Mouse (Mus musculus) kidney, embryonic 16.5 days (tissue): Measurements from ENCODE around the gene B4galt1. TPM values are rescaled to one million over a fixed set of nuclear protein-coding genes. Genes with fewer than 3 reads are reported as not detected.

Experiments
- ATAC-seq: fragments of 200-750 bp; cut with Nextera tagmentation; 2 replicates; pipeline ENCODE4 v1.8.0; 2017; ENCODE audit warnings: moderate TSS enrichment; ENCODE audit not compliant: low FRiP score, low TSS enrichment
- H3K27ac ChIP-seq: fragments of 300-500 bp; sonication (generic); 2 replicates; pipeline ENCODE4 v1.5.1; 2014; ENCODE audit warnings: low read length
- H3K27me3 ChIP-seq: fragments of 300-500 bp; sonication (generic); 2 replicates; pipeline ENCODE4 v1.6.1; 2014; ENCODE audit warnings: low read length, control low read depth, mixed read lengths; ENCODE audit not compliant: insufficient read depth
- H3K36me3 ChIP-seq: fragments of 300-500 bp; sonication (generic); 2 replicates; pipeline ENCODE4 v1.6.1; 2014; ENCODE audit warnings: low read length, control low read depth, mixed read lengths; ENCODE audit not compliant: insufficient read depth
- H3K4me1 ChIP-seq: fragments of 300-500 bp; sonication (generic); 2 replicates; pipeline ENCODE4 v1.6.1; 2014; ENCODE audit warnings: low read length, control low read depth, mixed read lengths; ENCODE audit not compliant: insufficient read depth
- H3K4me2 ChIP-seq: fragments of 300-500 bp; sonication (generic); replicated peaks from 2 replicates; pipeline ENCODE4 v1.6.1; 2014; ENCODE audit warnings: low read depth, low read length
- H3K4me3 ChIP-seq: fragments of 300-500 bp; sonication (generic); 2 replicates; pipeline ENCODE4 v1.5.1; 2014; ENCODE audit warnings: mild to moderate bottlenecking, low read length
- H3K9ac ChIP-seq: fragments of 300-500 bp; sonication (generic); replicated peaks from 2 replicates; pipeline ENCODE4 v1.6.1; 2014; ENCODE audit warnings: low read length
- H3K9me3 ChIP-seq: fragments of 300-500 bp; sonication (generic); 2 replicates; pipeline ENCODE4 v1.6.1; 2016; ENCODE audit warnings: low read length, control low read depth
- WGBS: fragments of 180-500 bp; shearing (Covaris S2); extraction: QIAGEN DNeasy Blood & Tissue Kit; methylation state at CpG from one replicate; pipeline ENCODE4 v1.1.7; 2014; 5-methylcytosine and 5-hydroxymethylcytosine counted together
- polyA plus RNA-seq: library from polyadenylated mRNA; unstranded; fragments of >200 nt; fragmentation: Nextera tagmentation; extraction: Ambion mirVana; gene quantifications from 2 replicates; pipeline ENCODE4 v1.2.1, GENCODE M21; 2015

Gene B4galt1
- polyA plus RNA-seq, 1 experiment from 2014 or later = 47.5 TPM

- H3K4me1 ChIP-seq = no peaks in the 10 kb centered on the region
- H3K4me2 ChIP-seq = no peak overlapping the region
- ATAC-seq = no peak
- no peak overlapping the region for H3K27ac ChIP-seq
- 0 out of 2 replicates have a peak, but pooled peaks cover 4% of the 10 kb centered on the region for H3K36me3 ChIP-seq
- H3K4me3 ChIP-seq = no peak overlapping the region
- 82% methylated on average over 3 of the region's 3 CpGs for WGBS
- peaks cover 3% of the 10 kb centered on the region; the same call in 1 of the 2 replicates for H3K9me3 ChIP-seq
- no peaks in the 10 kb centered on the region for H3K27me3 ChIP-seq
- H3K9ac ChIP-seq = no peak overlapping the region
Observed at GRCm38 (mm10) chr4:40795761-40796160, 58.0 kb downstream of the B4galt1 start.

DNA sequence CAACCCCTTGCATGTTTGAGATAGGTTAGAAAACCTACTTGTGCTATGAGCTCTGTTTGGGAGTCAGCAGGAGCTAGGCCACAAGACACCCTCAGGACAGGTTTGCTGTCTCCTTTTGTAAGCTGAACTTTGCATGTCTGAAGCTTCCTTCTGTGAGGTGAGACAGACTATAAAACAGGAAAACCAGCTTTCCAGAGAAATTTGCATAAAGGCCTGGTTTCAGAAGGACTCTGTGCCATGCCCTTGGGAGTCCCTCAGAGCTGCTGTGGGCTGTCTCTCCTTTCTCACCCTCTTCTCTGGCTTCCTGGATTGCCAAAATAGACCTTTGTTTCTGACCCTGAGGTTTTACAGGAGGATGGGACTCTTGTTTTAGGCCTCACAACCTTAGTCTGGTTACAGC lies 59.5 kb downstream of the B4galt1 start:
- no peak for ATAC-seq
- Histone ChIP-seq H3K9ac (no peak overlapping the region), H3K27me3 (no peaks in the 10 kb centered on the region), H3K4me3 (no peak overlapping the region), H3K9me3 (peaks cover 3% of the 10 kb centered on the region; the same call in 1 of the 2 replicates), H3K4me2 (no peak overlapping the region), H3K4me1 (no peaks in the 10 kb centered on the region), H3K36me3 (0 out of 2 replicates have a peak, but pooled peaks cover 4% of the 10 kb centered on the region), H3K27ac (no peak overlapping the region)

DNA sequence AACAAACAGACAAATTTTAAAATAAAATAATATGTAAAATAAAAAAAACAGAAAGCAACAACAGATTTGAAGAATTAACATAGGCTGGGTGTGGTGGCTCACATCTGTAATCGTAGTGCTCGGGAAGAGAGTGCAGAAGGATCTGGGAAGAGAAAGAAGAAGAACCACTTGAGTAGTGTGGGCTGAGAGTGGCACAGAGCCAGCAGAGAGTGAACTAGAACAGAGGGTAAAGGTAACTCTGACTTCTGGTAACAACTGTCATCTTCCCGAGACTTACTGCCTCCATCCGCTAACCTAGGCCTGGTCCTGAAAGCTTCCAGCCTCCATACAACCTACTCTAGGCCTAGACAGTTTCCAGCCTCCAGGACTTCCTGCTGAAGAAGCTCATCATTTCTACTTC lies 62.6 kb downstream of the B4galt1 start:
- Histone ChIP-seq H3K4me2 (no peak overlapping the region), H3K27me3 (no peaks in the 10 kb centered on the region), H3K9me3 (peaks cover 3% of the 10 kb centered on the region; the same call in 1 of the 2 replicates), H3K27ac (no peak overlapping the region), H3K4me3 (no peak overlapping the region), H3K36me3 (no peaks in the 10 kb centered on the region), H3K9ac (no peak overlapping the region), H3K4me1 (no peaks in the 10 kb centered on the region)
- 85% methylated on average over 4 of the region's 4 CpGs for WGBS
- no peak for ATAC-seq

GRCm38 (mm10) chr4:40786578-40786977 lies 67.2 kb downstream of the B4galt1 start:
- Histone ChIP-seq H3K4me1 (peaks cover 8% of the 10 kb centered on the region), H3K9me3 (no peaks in the 10 kb centered on the region), H3K27me3 (no peaks in the 10 kb centered on the region), H3K9ac (no peak overlapping the region), H3K4me3 (no peak overlapping the region), H3K36me3 (no peaks in the 10 kb centered on the region), H3K27ac (no peak overlapping the region), H3K4me2 (no peak overlapping the region)
- 88% methylated on average over 4 of the region's 4 CpGs for WGBS
- no peak for ATAC-seq

GRCm38 (mm10) chr4:40785620-40786166 lies 68.1 kb downstream of the B4galt1 start:
- Histone ChIP-seq H3K4me1 (peaks cover 17% of the 10 kb centered on the region), H3K27ac (no peak overlapping the region), H3K9me3 (no peaks in the 10 kb centered on the region), H3K9ac (no peak overlapping the region), H3K4me2 (no peak overlapping the region), H3K4me3 (no peak overlapping the region), H3K36me3 (no peaks in the 10 kb centered on the region), H3K27me3 (no peaks in the 10 kb centered on the region)
- WGBS = 76% methylated on average over 9 of the region's 9 CpGs
- ATAC-seq = no peak

GRCm38 (mm10) chr4:40784556-40785169 lies 69.1 kb downstream of the B4galt1 start:
- H3K4me2 ChIP-seq = no peak overlapping the region
- H3K27me3 ChIP-seq = no peaks in the 10 kb centered on the region
- H3K27ac ChIP-seq = no peak overlapping the region
- no peak for ATAC-seq
- 62% methylated on average over 10 of the region's 10 CpGs for WGBS
- no peak overlapping the region for H3K9ac ChIP-seq
- H3K4me1 ChIP-seq = peaks cover 17% of the 10 kb centered on the region
- no peak overlapping the region for H3K4me3 ChIP-seq
- no peaks in the 10 kb centered on the region for H3K9me3 ChIP-seq
- no peaks in the 10 kb centered on the region for H3K36me3 ChIP-seq

DNA sequence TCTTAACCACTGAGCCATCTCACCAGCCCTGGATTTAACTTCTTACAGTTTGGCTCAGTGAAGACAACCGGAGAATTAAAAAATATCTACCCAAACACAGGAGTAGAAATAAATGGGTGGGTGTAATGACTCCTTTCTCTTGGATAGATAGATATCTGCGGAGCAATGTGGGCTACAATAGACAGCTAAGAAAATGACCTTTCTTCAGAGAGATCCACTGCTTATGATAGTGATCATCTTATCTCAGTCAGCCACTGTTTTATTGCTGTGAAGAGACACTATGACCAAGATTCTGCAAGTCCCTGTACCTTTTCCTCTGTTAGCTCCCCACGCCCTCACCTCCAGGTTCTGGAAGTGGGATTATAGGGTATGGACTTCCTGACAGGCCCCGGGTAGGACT lies 70.8 kb downstream of the B4galt1 start:
- no peak for ATAC-seq
- Histone ChIP-seq H3K4me2 (no peak overlapping the region), H3K4me1 (peaks cover 21% of the 10 kb centered on the region), H3K27me3 (no peaks in the 10 kb centered on the region), H3K4me3 (no peak overlapping the region), H3K27ac (no peak overlapping the region), H3K36me3 (no peaks in the 10 kb centered on the region), H3K9ac (no peak overlapping the region), H3K9me3 (no peaks in the 10 kb centered on the region)
- WGBS = 88% methylated on average over 4 of the region's 4 CpGs

GRCm38 (mm10) chr4:40781797-40782495 lies 71.9 kb downstream of the B4galt1 start:
- 21% methylated on average over 8 of the region's 8 CpGs for WGBS
- no peak overlapping the region for H3K4me3 ChIP-seq
- H3K27ac ChIP-seq = 0 out of 2 replicates have a peak overlapping the region, but pooled peaks have one; percentile 29
- H3K4me2 ChIP-seq = no peak overlapping the region
- no peak for ATAC-seq
- H3K27me3 ChIP-seq = no peaks in the 10 kb centered on the region
- H3K9me3 ChIP-seq = no peaks in the 10 kb centered on the region
- H3K36me3 ChIP-seq = no peaks in the 10 kb centered on the region
- peaks cover 29% of the 10 kb centered on the region for H3K4me1 ChIP-seq
- H3K9ac ChIP-seq = no peak overlapping the region; the same call in 1 of the 2 replicates

GRCm38 (mm10) chr4:40781143-40781542 lies 72.7 kb downstream of the B4galt1 start:
- 10% methylated on average over 3 of the region's 3 CpGs for WGBS
- Histone ChIP-seq H3K9me3 (no peaks in the 10 kb centered on the region), H3K27me3 (no peaks in the 10 kb centered on the region), H3K4me2 (no peak overlapping the region), H3K4me3 (no peak overlapping the region), H3K36me3 (no peaks in the 10 kb centered on the region), H3K4me1 (peaks cover 31% of the 10 kb centered on the region), H3K27ac (no peak overlapping the region), H3K9ac (0 out of 2 replicates have a peak overlapping the region, but pooled peaks have one; percentile 0)
- no peak for ATAC-seq

DNA sequence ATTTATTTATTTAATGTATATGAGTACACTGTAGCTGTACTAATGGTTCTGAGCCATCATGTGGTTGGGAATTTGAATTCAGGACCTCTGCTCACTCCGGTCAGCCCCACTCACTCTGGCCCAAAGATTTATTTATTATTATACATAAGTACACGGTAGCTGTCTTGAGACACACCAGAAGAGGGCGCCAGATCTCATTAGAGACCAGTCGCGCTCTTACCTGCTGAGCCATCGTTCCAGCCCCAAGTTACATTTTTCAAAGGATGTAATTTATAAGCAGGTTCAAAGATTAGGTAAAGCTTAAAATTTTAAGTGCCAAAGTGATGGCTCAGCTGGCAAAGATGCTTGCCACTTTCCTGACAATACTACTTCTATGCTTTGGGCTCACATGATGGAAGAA lies 75.1 kb downstream of the B4galt1 start:
- no peak overlapping the region for H3K27ac ChIP-seq
- no peak overlapping the region for H3K4me3 ChIP-seq
- no peak overlapping the region for H3K9ac ChIP-seq
- no peaks in the 10 kb centered on the region for H3K9me3 ChIP-seq
- ATAC-seq = no peak
- no peak overlapping the region for H3K4me2 ChIP-seq
- H3K27me3 ChIP-seq = no peaks in the 10 kb centered on the region
- 85% methylated on average over 6 of the region's 6 CpGs for WGBS
- H3K36me3 ChIP-seq = no peaks in the 10 kb centered on the region
- peaks cover 42% of the 10 kb centered on the region for H3K4me1 ChIP-seq
